Mouse (Mus musculus) testis, postnatal 10 days (tissue): ENCODE measurements around the gene Irgq.
"Not testable (repeated sequence)": the region's sequence is repeated elsewhere in the genome, so short reads cannot be mapped to it uniquely, and the experiment has no call there.

Experiments used
- DNase-seq: peaks from one replicate; pipeline ENCODE4 v3.0.0; 2021; ENCODE audit warnings: low spot score

Gene Irgq

GRCm38 (mm10) chr7:24530062-24530931, at the start of gene Irgq:
Gene Irgq (plus strand): TSS chr7:24530689.
- DNase-seq, result peak; percentile 98

- DNase-seq, result no peak
Observed at GRCm38 (mm10) chr7:24480986-24481473, 49.5 kb upstream of the Irgq start.

- DNase-seq, result peak; percentile 94
Observed at GRCm38 (mm10) chr7:24481474-24482207, 48.8 kb upstream of the Irgq start, which contains the start of gene Cadm4. Gene Cadm4 (plus strand): TSS chr7:24482023.

- DNase-seq, result no peak
Observed at GRCm38 (mm10) chr7:24482208-24483020, 48.1 kb upstream of the Irgq start.

GRCm38 (mm10) chr7:24483291-24483690, 47.2 kb upstream of the Irgq start:
- DNase-seq, result not testable (repeated sequence)

- no peak for DNase-seq
Observed at GRCm38 (mm10) chr7:24485481-24485880, 45.0 kb upstream of the Irgq start.

GRCm38 (mm10) chr7:24486654-24487130, 43.8 kb upstream of the Irgq start:
- no peak for DNase-seq

- no peak for DNase-seq
Observed at GRCm38 (mm10) chr7:24487403-24487802, 43.1 kb upstream of the Irgq start.

- no peak for DNase-seq
Observed at GRCm38 (mm10) chr7:24488303-24488702, 42.2 kb upstream of the Irgq start.

GRCm38 (mm10) chr7:24499856-24500577, 30.5 kb upstream of the Irgq start:
- peak; percentile 73 for DNase-seq

- DNase-seq, result peak; percentile 74
Observed at GRCm38 (mm10) chr7:24500929-24501328, 29.6 kb upstream of the Irgq start.

GRCm38 (mm10) chr7:24501492-24501891, 29.0 kb upstream of the Irgq start:
- DNase-seq, result peak; percentile 70

GRCm38 (mm10) chr7:24504004-24504403, 26.5 kb upstream of the Irgq start:
- no peak for DNase-seq

- no peak for DNase-seq
Observed at GRCm38 (mm10) chr7:24504868-24505267, 25.6 kb upstream of the Irgq start.

- no peak for DNase-seq
Observed at GRCm38 (mm10) chr7:24505447-24506064, 24.9 kb upstream of the Irgq start.

GRCm38 (mm10) chr7:24506065-24506459, 24.4 kb upstream of the Irgq start:
- DNase-seq, result no peak

- DNase-seq, result no peak
Observed at GRCm38 (mm10) chr7:24506476-24506837, 24.0 kb upstream of the Irgq start.

- DNase-seq, result peak; percentile 95
Observed at GRCm38 (mm10) chr7:24506838-24507725, 23.4 kb upstream of the Irgq start, which contains the start of gene Zfp428. Gene Zfp428 (plus strand): TSS chr7:24507006.

GRCm38 (mm10) chr7:24507726-24508114, 22.8 kb upstream of the Irgq start:
- no peak for DNase-seq

- DNase-seq, result no peak
Observed at GRCm38 (mm10) chr7:24512355-24512754, 18.1 kb upstream of the Irgq start, which contains the start of gene AC161166.1. Gene AC161166.1 (minus strand): TSS chr7:24512455.
